Mouse (Mus musculus) limb, embryonic 14.5 days (tissue): ENCODE data around the gene Kcng1. TPM values are rescaled to one million over a fixed set of nuclear protein-coding genes. Genes with fewer than 3 reads are reported as not detected.

Experiments
- ATAC-seq: fragments of 200-750 bp; cut with Nextera tagmentation; 2 replicates; pipeline ENCODE4 v1.8.0; 2017; ENCODE audit warnings: low read depth, moderate number of reproducible peaks, moderate TSS enrichment; ENCODE audit not compliant: low FRiP score
- DNase-seq: peaks from one replicate; pipeline ENCODE4 v3.0.0-alpha.2; 2015; ENCODE audit warnings: low spot score
- H3K27ac ChIP-seq: fragments of 300-500 bp; sonication (generic); replicated peaks from 2 replicates; pipeline ENCODE4 v1.5.1; 2014; ENCODE audit warnings: low read depth, mild to moderate bottlenecking, low read length, moderate library complexity, mixed read lengths
- H3K27me3 ChIP-seq: fragments of 300-500 bp; sonication (generic); 2 replicates; pipeline ENCODE4 v1.6.1; 2014; ENCODE audit warnings: low read length, mixed read lengths; ENCODE audit not compliant: control insufficient read depth, insufficient read depth
- H3K36me3 ChIP-seq: fragments of 300-500 bp; sonication (generic); 2 replicates; pipeline ENCODE4 v1.6.1; 2014; ENCODE audit warnings: mild to moderate bottlenecking, low read length, moderate library complexity, mixed read lengths; ENCODE audit not compliant: control insufficient read depth, insufficient read depth
- H3K4me1 ChIP-seq: fragments of 300-500 bp; sonication (generic); 2 replicates; pipeline ENCODE4 v1.6.1; 2014; ENCODE audit warnings: antibody characterized with exemption, low read length, mixed read lengths; ENCODE audit not compliant: control insufficient read depth, insufficient read depth
- H3K4me2 ChIP-seq: fragments of 300-500 bp; sonication (generic); replicated peaks from 2 replicates; pipeline ENCODE4 v1.6.1; 2014; ENCODE audit warnings: low read depth, mild to moderate bottlenecking, low read length, moderate library complexity; ENCODE audit not compliant: severe bottlenecking
- H3K4me3 ChIP-seq: fragments of 300-500 bp; sonication (generic); replicated peaks from 2 replicates; pipeline ENCODE4 v1.5.1; 2014; ENCODE audit warnings: low read length
- H3K9ac ChIP-seq: fragments of 300-500 bp; sonication (generic); 2 replicates; pipeline ENCODE4 v1.6.1; 2014; ENCODE audit warnings: mild to moderate bottlenecking, low read depth, low read length, moderate library complexity; ENCODE audit not compliant: severe bottlenecking
- H3K9me3 ChIP-seq: fragments of 300-500 bp; sonication (generic); 2 replicates; pipeline ENCODE4 v1.6.1; 2016; ENCODE audit warnings: low read length; ENCODE audit not compliant: control insufficient read depth
- POLR2A ChIP-seq: fragments of 200-500 bp; IDR thresholded peaks from 2 replicates; pipeline ENCODE4 v1.8.0; 2012; ENCODE audit warnings: inconsistent platforms, mild to moderate bottlenecking, moderate library complexity, borderline replicate concordance; ENCODE audit not compliant: insufficient read depth, insufficient read length; ENCODE audit errors: extremely low read depth
- WGBS: fragments of 180-500 bp; shearing (Covaris S2); extraction: QIAGEN DNeasy Blood & Tissue Kit; methylation state at CpG from one replicate; pipeline ENCODE4 v1.1.7; 2014; 5-methylcytosine and 5-hydroxymethylcytosine counted together
- polyA plus RNA-seq, 2 experiments: library from polyadenylated mRNA; depleted of rRNA in 1 of 2; stranded (reverse) in 1 of 2; unstranded in 1 of 2; fragments of >200 nt; fragmentation: Nextera tagmentation in 1 of 2; extraction: Ambion mirVana in 1 of 2; gene quantifications; 2 replicates each; pipeline versions ENCODE4 v1.2.1 to v1.2.3; 2012 to 2014

Kcng1 gene
- polyA plus RNA-seq, 2 experiments, result 0.59 to 0.78 TPM

DNA sequence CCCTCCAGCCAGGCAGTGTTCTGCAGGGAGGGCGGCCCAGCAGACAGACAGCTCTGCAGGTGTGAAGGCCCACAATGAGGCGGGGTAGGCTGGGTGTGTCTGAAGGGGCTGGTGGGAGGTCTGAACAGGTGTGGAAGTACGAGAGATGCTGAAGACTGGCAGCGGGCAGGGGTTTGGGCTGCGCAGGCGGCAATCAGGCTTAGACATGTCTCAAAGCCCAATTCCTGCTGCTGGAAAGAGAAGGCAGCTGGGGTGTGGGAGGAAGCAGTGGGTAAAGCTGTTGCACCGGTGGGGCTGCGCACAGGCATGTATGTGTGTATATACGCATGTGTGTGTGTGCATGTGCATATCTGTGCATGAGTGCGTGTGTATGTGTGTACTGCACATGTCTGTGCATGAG, 20.6 kb downstream of the Kcng1 start:
- Histone ChIP-seq H3K4me3 (no peak overlapping the region), H3K4me2 (no peak overlapping the region), H3K36me3 (no peaks in the 10 kb centered on the region), H3K9me3 (no peaks in the 10 kb centered on the region), H3K9ac (no peak overlapping the region), H3K27me3 (no peaks in the 10 kb centered on the region), H3K27ac (no peak overlapping the region), H3K4me1 (no peaks in the 10 kb centered on the region)
- 80% methylated on average over 10 of the region's 10 CpGs for whole genome bisulfite sequencing
- ATAC-seq (no peak), DNase-seq (no peak)
- no peak for TF ChIP-seq POLR2A

DNA sequence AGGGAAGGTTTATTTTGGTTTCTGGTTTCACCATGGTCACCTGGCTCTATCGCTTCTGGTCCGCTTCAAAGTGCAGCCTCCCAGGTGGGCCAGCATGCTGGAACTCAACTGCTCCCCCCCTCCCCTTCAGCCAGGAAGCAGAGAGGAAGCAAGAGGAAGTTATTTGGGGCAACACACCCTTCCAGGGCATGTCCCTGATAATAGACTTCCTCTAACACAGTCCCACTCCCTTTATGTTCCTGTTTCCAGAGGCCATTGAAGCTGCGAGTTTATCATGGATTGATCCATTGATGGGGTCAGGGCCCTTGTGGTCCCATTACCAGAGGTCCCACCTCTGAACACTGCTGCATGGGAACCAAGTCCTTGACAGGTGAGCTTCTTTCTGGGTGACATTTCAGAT, 21.4 kb downstream of the Kcng1 start:
- H3K9me3 ChIP-seq, result no peaks in the 10 kb centered on the region
- 82% methylated on average over 3 of the region's 3 CpGs for WGBS
- no peaks in the 10 kb centered on the region for H3K27me3 ChIP-seq
- no peak for DNase-seq
- no peak for TF ChIP-seq POLR2A
- H3K36me3 ChIP-seq, result no peaks in the 10 kb centered on the region
- no peak for ATAC-seq
- no peak overlapping the region for H3K4me3 ChIP-seq
- H3K4me2 ChIP-seq, result no peak overlapping the region
- H3K4me1 ChIP-seq, result no peaks in the 10 kb centered on the region
- no peak overlapping the region for H3K27ac ChIP-seq
- no peak overlapping the region for H3K9ac ChIP-seq

DNA sequence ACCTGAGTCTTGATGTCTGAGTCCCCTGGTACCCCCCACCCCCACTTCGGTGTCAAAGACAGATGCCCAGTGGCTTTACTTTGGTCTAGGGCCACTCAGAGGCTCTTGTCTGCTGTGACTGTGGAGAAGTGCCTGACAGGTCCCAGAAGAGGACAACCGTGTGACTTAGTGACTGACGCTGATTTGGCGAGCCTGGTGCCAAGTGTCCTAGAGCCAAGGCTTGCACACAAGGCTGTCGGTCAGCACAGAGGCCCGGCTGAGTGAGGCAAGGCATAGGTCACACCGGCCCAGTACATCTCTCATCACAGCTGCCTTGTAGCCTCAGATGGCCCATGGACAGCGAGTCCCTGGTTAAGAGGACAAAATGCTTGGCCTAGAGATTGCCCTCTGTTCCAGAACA, 22.5 kb downstream of the Kcng1 start:
- 90% methylated on average over 8 of the region's 8 CpGs for WGBS
- DNase-seq, result no peak

DNA sequence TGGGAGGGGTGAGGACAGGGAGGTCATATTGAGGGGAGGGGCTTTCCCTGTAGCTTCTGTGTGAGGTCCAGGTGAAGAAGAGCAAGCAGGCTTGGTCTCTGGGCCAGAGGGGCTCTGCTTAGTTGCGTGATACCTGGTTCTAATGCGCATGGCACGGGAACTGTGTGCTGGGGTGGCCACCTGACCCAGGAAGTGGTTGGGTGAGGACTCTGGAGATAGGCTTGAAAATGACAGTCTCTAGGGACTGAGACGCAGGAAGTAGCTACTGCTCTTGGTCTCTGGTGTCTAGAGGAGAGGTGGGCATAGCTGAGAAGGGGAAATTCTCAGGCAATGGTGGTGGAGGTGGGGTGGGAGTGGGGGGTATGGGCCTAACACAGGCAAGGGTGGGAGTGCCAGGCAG, 24.3 kb downstream of the Kcng1 start:
- no peak for ATAC-seq
- H3K9ac ChIP-seq, result no peak overlapping the region
- H3K27ac ChIP-seq, result no peak overlapping the region
- WGBS, result 83% methylated on average over 4 of the region's 4 CpGs
- no peak overlapping the region for H3K4me3 ChIP-seq
- H3K9me3 ChIP-seq, result no peaks in the 10 kb centered on the region
- no peak for DNase-seq
- TF ChIP-seq POLR2A, result no peak
- H3K36me3 ChIP-seq, result no peaks in the 10 kb centered on the region
- no peak overlapping the region for H3K4me2 ChIP-seq
- H3K4me1 ChIP-seq, result peaks cover 4% of the 10 kb centered on the region; the same call in 1 of the 2 replicates
- H3K27me3 ChIP-seq, result no peaks in the 10 kb centered on the region

More for the DNA sequence above, 22.5 kb downstream of the Kcng1 start:
- Histone ChIP-seq H3K4me3 (no peak overlapping the region), H3K27ac (no peak overlapping the region), H3K36me3 (no peaks in the 10 kb centered on the region), H3K4me2 (no peak overlapping the region), H3K4me1 (no peaks in the 10 kb centered on the region), H3K9ac (no peak overlapping the region), H3K27me3 (no peaks in the 10 kb centered on the region), H3K9me3 (no peaks in the 10 kb centered on the region)
- no peak for ATAC-seq
- TF ChIP-seq POLR2A, result no peak

DNA sequence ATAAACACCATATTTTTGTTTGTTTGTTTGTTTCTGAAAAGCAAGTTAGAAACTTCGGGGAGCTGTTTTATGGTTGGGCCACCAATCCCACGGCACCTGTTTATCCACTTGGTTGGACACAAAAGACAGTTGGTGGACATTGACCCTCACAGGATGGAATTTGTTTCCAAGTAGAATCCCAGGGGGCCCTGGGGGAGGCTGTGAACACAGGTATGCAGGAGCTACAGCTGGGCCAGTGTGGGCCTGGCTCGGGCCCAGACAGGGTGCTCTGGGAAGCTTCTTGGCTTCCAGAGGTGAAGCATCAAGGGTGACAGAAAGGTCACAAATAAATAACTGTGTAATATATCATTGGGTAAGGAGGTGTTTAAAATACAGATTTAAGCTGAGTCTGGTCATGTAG, 25.0 kb downstream of the Kcng1 start:
- WGBS, result 69% methylated on average over 3 of the region's 3 CpGs
- H3K27me3 ChIP-seq, result no peaks in the 10 kb centered on the region
- TF ChIP-seq POLR2A, result no peak
- ATAC-seq (no peak), DNase-seq (no peak)
- no peaks in the 10 kb centered on the region for H3K36me3 ChIP-seq
- H3K4me2 ChIP-seq, result no peak overlapping the region
- H3K9me3 ChIP-seq, result no peaks in the 10 kb centered on the region
- no peak overlapping the region for H3K9ac ChIP-seq
- H3K4me3 ChIP-seq, result no peak overlapping the region
- peaks cover 4% of the 10 kb centered on the region; the same call in 1 of the 2 replicates for H3K4me1 ChIP-seq
- H3K27ac ChIP-seq, result no peak overlapping the region

DNA sequence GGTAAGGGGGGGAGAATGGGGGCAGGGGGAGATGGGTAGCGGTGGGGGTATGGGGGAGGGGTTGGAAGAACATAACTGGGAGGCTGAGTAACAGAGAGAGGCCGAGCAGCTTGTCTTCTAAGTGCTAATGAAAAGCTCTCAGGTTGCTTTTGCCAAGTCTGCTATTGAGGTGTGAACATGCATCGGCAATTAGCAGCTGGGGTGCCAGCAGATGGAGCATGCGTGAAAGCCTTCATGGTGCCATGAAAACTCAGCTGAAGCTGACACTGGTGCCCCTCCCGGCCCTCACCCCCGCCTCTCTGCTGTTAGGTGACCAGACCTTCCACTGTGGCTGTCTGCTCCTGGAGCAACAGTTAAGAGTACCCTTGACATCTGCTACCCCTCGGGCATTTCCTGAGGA, 27.7 kb downstream of the Kcng1 start:
- Histone ChIP-seq H3K4me2 (no peak overlapping the region), H3K4me3 (no peak overlapping the region), H3K9me3 (no peaks in the 10 kb centered on the region), H3K9ac (no peak overlapping the region), H3K4me1 (peaks cover 4% of the 10 kb centered on the region; the same call in 1 of the 2 replicates), H3K36me3 (no peaks in the 10 kb centered on the region), H3K27ac (no peak overlapping the region), H3K27me3 (no peaks in the 10 kb centered on the region)
- DNase-seq, result no peak
- TF ChIP-seq POLR2A, result no peak
- WGBS, result 27% methylated on average over 7 of the region's 7 CpGs
- no peak for ATAC-seq
